Mouse (Mus musculus): ENCODE results near the gene Ubc.

The Ubc gene

DNA sequence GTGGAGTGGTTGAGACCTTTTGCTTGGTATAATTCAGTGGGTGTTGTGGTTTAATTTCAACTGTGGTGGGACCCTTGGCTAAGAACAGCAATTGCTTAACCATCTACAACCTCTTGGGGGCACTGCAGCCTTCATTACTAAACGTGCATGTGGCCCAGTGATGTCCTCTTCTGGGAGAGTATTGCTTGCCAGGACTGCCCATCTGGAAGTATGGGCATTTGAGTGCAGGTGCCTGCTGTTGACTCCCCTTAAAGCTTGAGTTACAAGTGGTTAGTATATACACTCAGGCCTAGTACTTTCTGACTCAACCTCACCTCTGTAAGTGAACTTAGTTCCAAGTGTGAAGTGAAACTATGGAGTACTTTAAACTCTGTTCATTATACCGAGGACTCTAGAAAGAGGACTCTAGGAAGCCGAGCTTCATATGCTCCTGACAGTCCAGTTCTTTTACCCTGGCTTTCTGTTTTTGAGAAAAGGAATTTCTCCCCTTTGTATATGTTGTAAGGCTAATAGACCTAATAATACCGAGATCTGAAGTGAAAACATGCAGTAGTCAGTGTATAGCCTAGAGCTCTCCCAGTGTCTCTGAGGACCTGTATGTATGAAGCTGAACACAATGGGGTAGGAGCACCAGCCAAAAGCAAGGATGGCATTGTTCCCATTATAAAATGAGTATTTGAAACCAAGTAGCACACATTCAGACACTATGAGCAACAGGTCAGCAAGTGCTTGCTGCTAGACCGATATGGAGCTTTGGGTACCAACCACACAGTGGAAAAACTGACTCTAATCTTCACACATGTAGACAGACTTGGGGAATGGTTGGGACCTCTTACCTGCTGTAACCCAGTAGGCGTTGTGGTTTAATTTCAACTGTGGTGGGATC is 7.1 kb downstream of the Ubc start:
- DNase-seq (ENCODE audit: low read depth, low spot score): no peak

DNA sequence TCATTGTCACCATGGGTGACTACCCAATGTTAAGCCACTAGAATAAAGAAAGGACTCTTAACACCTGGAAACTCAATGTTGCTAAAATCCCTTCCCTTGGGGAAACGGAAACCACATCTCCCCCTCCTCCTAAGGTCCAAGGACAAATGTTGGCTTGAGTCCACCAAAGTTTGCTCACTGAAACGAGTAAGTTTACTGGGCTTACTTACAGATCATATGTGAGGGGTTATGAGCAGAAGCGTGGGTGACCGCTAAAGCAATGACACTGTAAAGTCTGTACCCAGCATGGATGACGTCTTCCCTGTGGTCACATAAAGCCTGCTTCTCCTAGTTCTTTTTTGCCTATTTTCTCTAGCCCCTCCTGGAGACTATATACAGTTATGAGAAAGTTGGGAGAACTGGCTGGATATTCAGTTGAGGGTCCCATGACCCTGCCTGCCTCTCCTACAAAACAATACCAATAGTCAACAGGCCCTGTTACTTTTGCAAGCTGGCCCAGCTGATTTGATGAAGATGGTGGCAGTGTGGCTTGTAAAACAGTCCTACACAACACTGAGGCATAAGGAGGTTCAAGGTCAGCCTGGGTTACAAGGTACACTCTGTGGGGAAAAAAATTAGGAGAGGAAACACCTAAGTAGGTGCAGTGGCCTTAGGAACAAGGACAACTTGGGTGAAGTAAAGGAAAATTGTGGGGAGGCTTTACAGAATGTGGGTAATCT is 7.9 kb downstream of the Ubc start:
- no peak for DNase-seq (ENCODE audit: low read depth, low spot score)

DNA sequence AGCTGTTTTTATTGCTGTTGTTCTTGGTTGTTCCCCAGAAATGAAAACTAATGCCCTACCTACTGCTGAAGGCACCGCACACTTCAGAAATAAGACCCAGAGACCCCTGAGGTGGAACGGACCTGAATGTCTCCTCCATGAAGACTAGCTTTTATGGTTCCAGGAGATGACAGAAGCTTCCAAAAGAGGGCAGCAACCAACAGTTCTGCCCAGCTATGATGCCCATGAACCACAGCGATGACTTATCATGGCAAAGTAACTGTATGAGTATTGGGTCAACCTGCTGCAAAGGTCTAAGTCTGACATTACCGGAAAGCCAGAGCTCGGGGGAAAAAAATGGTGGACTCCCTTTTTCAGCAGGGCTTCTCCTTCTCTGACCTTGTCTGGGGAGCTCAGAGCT is 11.1 kb downstream of the Ubc start:
- no peak for DNase-seq (ENCODE audit: low read depth, low spot score)

DNA sequence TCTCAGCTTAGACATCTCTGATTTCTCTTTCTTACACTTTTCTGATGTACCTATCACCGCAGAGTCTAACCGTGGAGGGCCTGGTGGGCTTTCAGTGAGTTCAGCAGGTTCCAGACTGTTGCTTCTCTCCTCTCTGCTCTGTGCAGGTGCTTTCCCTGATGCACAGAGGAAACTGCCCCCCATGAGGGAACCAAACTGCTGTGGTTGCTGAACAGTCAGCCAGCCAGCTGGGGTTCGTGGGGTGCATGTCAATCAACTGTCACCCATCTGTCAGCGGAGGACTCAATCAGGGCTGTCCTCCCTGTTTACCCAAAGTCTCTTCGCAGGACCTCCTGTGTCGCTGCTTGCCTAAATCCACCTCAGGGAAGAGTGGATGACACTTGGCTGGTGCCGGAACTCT is 12.8 kb downstream of the Ubc start:
- DNase-seq (ENCODE audit: low read depth, low spot score): no peak

DNA sequence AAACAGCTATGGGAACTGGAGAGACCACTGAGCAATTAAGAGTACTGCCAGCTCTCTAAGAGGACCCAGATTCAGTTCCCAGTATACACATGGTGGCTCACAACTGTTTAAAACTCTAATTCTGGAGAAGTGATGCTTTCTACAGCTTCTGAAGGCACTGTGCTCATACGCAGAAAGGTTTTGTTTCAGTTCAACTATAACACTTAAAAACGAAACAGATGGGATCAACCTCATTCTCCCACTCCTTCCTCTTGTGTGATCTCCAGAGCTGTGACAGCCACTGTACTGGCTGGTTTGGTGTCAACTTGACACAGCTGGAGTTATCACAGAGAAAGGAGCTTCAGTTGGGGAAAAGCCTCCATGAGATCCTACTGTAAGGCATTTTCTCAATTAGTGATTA is 14.1 kb downstream of the Ubc start:
- no peak for DNase-seq (ENCODE audit: low read depth, low spot score)

DNA sequence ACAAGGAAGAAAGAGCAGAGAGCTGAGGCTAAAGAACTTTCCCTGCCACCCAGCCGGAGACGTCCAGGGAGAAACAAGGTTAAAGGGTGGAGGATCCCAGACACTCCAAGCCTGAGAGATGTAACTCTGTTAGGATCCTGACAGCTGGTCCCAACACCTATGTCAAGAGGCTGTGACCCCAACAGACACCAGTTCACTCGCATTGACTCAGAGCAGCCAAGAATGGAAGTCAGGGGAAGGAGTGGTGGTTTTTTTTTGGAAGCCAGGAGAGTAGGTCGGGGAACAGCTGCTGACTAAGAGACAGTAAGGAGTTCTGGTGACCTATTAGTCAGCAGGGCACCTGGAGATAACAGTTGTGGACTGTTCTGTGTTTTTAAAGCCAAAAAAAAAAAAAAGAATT is 18.0 kb downstream of the Ubc start:
- no peak for DNase-seq (ENCODE audit: low read depth, low spot score)

DNA sequence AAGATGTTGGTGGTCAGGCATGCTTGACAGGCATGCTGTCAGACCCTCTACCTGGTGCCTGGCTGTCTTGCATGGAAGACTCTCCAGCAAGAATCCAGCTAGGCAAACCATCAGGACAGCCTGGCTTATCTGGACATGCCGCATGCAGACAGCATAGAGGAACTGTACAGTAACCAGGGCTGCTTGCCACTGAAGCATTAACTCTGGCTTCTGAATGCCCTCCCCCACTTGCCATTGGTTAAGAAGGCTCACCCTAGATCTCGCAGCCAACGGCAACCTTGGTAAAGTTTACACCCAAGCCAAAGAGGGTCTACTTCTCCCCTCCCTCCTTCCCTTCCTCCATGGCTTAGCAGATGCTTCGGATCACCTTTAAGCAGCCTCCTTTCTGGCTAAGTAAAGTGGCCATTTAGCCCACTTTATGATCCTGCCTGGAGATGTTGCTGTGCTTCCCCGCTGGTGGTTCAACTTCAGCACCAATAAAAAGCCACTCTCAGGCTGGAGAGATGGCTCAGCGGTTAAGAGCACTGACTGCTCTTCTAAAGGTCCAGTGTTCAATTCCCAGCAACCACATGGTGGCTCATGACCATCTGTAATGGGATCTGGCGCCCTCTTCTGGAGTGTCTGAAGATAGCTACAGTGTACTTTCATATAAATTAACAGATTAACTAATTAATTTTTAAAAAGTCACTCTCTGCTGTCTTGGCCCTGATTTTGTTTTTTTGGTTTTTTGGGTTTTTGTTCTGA is 18.9 kb downstream of the Ubc start:
- DNase-seq (ENCODE audit: low read depth, low spot score): no peak

DNA sequence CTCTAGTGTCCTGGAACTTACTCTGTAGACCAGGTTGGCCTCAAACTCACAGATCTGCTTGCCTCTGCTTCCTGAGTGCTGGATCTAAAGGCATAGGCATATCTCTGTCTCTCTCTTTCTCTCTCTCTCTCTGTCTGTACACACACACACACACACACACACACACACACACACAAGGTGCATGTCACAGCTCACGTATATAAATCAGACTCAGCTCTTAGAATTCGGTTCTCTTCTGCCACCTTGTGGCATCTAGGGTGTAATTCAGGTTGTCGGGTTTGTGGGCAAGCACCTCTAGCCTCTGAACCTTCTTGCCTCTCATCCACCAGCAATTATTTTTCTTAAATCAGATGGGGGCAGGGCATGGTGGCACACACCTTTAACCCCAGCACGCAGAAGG is 21.4 kb downstream of the Ubc start:
- no peak for DNase-seq (ENCODE audit: low read depth, low spot score)

DNA sequence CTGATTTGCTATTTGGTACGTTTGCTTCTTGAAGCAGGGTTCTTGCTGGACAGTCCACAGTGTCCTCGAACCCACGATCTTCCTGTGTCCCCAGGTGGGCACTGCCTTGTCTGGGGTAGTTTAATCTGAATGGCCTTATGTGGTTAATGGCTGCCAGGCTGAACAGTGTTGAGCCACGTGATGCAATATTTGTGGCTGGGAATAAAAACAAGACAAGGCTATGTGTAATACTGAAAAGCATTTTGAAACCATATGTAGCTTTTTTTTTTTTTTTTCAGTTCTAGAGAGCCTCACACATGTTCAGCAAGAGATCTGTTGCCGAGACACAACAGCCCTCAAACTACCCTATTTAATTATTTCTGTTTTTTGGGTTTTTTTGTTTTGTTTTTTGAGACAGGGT is 21.8 kb downstream of the Ubc start:
- DNase-seq (ENCODE audit: low read depth, low spot score): no peak

DNA sequence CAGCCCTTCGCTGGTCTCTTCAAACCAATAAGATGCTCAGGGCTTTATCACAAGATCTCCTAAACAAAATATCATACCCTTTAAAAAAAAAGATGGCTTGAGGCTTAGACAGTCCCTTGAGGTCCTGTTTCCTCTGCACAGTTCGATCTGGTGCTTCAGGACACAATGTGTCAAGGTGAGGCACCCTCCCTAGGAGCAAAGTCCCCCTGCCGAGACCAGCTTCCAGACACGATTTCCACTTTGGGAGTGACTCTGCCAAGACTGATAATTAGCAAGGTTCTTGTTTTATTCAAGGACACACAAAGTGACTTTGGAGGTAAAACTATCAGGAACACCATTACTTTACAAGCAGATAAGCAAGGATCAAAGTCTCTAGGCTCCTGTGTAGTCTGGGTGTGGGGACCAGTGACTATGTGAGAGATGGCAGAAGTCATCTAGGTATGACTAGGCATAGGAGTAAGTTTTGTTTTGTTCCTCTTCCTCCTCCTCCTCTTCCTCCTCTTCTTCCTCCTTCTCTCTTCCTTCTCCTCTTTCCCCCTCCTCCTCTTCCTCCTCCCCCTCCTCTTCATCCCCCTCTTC is 25.1 kb downstream of the Ubc start:
- no peak for DNase-seq (ENCODE audit: low read depth, low spot score)

DNA sequence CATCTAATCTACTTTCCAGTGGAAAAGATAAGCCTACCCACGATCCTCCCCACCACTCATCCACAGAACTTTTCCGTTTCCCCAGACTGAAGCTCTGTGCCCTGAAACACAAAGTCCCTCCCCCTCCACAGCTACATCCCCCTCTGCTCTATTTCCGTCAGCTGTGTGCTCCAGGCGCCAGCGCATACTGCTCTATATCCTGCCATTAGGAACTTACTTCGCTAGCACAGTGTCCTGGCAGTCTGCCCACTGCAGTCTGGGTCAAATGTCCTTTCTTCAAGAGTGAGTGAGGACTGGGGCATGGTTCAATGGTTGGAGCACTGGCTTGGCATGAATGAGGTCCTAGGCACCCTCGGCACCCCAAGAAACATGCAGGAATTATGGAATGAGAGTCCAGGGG is 26.1 kb downstream of the Ubc start:
- no peak for DNase-seq (ENCODE audit: low read depth, low spot score)

DNA sequence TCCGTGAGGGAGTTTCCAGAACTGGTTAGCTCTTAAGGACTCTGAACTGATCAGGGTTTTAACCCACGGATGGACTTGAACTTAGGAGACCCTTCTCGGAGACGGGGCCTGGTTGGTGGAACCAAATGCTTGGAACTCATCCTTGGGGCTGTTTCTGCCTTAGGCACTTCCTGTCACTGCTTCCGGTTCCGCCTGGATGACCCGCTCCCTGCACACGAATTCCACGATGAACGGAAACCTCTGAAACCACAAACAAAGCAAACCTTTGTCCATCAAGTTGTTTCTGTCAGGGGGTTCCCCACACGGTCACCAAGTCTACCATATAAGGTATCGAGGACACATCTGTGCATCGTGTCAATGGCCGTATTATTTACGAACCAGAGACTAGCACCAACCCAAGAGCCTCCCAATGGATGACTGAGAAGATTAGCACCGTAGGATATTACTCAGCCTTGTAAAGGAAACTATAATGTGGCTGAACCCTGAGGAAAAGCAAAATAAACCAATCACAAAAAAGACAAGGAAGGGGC is 29.0 kb downstream of the Ubc start:
- DNase-seq (ENCODE audit: low read depth, low spot score): no peak

DNA sequence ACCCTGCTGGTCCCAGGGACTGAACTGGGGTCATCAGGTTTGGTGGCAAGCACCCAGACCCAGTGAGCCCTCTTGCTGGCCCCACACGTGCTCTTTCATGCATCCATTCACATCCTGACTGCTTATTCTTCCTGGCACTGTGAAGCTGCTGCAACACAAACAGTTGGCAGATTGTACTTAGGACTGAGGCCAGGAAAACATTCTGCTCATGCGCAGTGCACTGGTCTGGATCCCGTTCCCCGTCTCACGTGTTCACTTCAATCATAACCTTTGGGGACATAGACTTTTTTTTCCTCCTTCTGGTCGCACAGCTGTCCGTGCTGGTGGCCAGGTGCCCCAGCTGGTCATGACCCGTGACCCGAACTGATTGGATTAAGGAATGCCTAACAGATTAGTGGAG is 29.4 kb downstream of the Ubc start:
- no peak for DNase-seq (ENCODE audit: low read depth, low spot score)

DNA sequence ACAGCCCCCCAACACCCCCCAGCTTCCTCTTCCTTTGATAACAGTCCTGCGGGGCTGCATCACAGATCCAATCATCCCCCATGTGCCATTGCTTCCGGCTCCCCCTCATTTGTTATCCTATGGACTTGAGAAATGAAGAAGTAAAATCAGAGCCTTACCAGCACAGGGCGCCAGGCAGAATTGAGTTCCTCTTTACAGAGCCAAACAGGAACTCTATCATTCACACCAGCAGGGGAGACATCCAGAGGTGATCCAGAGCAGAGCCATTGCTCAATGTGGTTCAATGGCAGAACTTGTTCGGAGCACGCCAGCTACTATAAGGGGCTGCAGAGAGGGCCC is 31.8 kb downstream of the Ubc start:
- DNase-seq (ENCODE audit: low read depth, low spot score): no peak

DNA sequence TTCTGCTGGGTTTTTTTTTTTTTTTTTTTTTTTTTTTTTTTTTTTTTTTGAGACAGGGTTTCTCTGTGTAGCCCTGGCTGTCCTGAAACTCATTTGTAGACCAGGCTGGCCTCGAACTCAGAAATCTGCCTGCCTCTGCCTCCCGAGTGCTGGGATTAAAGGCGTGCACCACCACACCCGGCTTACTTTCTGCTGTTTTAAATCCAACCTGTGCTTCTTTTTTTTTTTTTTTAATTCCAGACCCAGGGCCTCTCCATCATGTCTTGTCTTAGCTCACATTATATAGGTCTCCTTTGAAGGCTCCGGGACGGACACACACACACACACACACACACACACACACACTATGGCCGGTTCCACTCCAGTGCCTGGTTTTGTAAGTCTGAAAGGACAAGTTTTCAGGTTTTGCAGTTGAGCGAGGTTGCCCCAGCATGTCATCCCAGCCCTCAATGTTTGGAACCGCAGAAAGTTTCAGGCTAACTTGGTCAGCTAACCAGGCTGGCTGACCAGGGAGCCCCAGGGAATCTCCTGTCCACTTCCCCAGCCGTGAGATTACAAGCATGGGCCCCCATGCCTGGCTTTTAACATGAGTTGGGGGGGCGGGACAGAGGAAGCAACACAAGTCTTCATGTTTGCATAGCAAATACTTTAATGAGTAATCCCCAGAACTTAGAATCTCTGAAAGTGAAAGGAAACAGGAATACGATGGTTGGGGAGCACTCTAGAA is 32.3 kb downstream of the Ubc start:
- no peak for DNase-seq (ENCODE audit: low read depth, low spot score)

DNA sequence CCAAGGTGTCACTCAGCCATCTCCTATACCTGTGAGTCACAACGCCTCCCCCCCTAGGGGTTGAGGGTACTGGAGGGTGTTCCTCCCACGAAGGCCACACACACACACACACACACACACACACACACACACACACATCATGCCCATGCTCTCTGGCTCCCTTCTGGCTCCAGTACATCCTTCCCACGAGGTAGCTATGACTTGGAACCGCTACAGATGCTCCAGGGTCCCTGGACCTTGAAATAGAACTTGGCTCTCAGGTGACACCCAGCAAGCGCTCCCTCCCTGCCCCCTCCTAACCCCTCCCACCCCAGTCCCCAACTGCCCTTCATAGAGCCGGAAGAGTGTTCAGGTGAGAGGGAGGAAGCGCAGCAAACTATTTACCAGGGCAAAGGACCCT is 34.4 kb downstream of the Ubc start:
- no peak for DNase-seq (ENCODE audit: low read depth, low spot score)

DNA sequence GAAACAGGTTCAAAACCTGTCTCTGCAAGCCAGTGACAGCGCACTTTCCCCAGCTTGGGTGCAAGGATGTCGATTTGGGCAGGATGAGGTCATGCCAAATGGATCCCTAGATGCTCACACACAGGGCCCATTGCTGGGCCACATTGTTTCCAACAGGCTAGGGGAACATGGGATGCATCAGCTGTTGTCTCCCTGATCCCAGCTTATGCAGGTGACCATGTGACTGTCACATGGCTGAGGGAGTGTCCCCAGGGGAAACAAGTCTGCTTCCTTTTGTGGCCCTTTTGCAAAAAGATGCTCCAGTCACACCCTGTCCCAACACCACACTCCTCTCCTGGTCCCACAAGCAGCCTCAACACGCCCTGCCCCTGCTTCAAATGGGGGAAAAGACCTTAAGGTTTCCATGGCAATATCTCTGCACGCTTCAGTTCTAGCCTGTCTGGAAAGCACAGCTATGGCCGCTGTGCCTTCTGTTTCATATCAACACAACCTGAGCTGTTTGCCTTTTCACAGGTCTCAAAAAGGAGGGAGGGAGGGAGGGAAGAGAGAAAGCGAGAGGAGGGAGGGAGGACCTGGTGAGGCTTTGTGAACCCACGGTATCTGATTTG is 35.0 kb downstream of the Ubc start:
- no peak for DNase-seq (ENCODE audit: low read depth, low spot score)

DNA sequence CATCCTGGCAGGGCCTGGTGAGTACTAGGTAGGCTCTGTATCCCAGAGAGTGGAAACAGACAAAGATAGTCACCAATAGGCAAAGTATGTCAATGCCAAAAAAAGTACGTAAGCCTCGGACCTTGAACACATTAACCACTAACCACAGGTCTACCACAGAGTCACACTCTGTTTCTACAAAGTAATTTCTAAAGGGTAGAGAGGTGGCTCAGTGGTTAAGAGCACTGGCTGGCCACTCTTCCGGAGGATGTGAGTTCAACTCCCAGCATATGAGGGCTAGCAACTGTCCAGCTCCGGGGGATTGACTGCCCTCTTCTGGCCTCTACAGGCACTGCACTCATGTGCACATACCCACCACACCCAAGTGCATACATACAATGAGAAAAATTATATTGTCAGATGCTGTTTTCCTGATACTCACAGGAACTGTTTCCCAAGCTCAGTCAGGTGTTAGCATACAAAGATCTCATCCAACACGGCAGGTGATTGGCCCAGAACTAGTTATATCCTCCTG is 37.2 kb downstream of the Ubc start:
- DNase-seq (ENCODE audit: low read depth, low spot score): no peak

DNA sequence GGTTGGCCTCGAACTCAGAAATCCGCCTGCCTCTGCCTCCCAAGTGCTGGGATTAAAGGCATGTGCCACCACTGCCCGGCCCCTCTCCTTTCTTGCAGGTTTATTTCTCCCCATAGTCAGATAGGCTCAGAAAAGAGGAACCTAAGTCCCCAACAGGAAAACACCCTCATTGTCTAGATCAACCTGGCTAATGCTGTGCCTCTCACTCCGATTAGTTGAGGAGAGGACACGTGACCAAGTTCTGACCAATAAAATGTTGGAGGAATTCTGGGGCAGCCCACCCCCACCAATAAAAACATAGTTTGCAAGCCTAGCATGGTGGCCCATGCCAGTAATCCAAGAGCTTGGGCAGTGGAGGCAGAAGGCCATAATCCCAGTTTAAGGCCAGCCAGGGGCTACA is 38.1 kb downstream of the Ubc start:
- DNase-seq (ENCODE audit: low read depth, low spot score): no peak

DNA sequence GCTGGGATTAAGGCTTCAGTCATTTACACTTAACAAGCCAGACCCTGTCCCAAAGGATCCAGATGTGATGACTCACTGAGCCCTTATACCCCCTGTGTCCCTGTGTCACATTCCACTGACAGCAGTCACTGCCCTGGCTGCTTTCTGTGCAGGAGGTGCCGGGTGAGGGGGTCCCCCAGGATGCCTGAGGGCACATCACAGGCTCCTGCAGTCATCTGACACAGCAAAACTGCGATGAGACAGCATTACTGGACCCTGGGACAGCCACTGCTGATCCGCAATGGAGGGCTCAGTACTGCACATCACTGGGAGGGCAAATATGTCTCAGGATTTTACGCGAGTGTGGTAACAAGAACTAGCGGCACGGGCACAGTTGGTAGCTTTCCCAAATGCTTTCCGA is 38.9 kb downstream of the Ubc start:
- DNase-seq (ENCODE audit: low read depth, low spot score): no peak

DNA sequence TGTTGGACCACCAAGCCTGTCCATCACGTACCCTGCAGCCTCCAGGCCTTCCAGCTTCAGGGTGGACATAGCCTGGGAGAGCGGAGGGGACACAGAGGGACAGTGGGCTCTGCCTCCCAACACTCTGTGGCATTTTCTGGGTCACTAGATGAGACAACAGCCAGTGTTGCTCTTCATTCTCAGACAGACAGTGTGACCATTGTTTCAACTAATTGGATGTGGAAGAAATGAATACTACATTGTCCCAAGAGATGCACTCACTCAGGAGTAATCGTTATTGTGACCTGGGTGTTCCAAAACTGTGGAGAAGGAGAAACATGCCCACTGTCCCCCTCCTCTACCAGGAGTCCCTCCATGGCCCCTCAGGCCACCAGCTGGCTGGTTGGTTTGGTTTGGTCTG is 40.6 kb downstream of the Ubc start:
- no peak for DNase-seq (ENCODE audit: low read depth, low spot score)

All from c-Kit-negative CD71-positive TER-119-positive erythroid progenitor cells, embryonic 14.5 days (primary cell).